Mouse (Mus musculus) hindbrain, embryonic 14.5 days (tissue): ENCODE measurements at regions not wholly inside any gene's neighbourhood (a gene's known extent, or its start where the extent isn't known, plus 50 kb on each side); places are given as distances from the start of the nearest gene placed in this dataset.

Source experiments
- ATAC-seq: fragments of 200-750 bp; cut with Nextera tagmentation; 2 replicates; pipeline ENCODE4 v1.8.0; 2017; ENCODE audit warnings: moderate number of reproducible peaks, mild to moderate bottlenecking, moderate TSS enrichment, moderate library complexity; ENCODE audit not compliant: low FRiP score
- DNase-seq: peaks from one replicate; pipeline ENCODE4 v3.0.0-alpha.2; 2015; ENCODE audit warnings: low spot score
- H3K27ac ChIP-seq: fragments of 300-500 bp; sonication (generic); 2 replicates; pipeline ENCODE4 v1.5.1; 2014; ENCODE audit warnings: mild to moderate bottlenecking, moderate library complexity
- H3K27me3 ChIP-seq: fragments of 300-500 bp; sonication (generic); 2 replicates; pipeline ENCODE4 v1.6.1; 2014; ENCODE audit warnings: mild to moderate bottlenecking, low read length, mixed read lengths; ENCODE audit not compliant: control insufficient read depth, insufficient read depth
- H3K36me3 ChIP-seq: fragments of 300-500 bp; sonication (generic); replicated peaks from 2 replicates; pipeline ENCODE4 v1.6.1; 2014; ENCODE audit not compliant: control insufficient read depth, insufficient read depth
- H3K4me1 ChIP-seq: fragments of 300-500 bp; sonication (generic); replicated peaks from 2 replicates; pipeline ENCODE4 v1.6.1; 2014; ENCODE audit warnings: antibody characterized with exemption, low read length, mixed read lengths; ENCODE audit not compliant: control insufficient read depth, insufficient read depth
- H3K4me2 ChIP-seq: fragments of 300-500 bp; sonication (generic); replicated peaks from 2 replicates; pipeline ENCODE4 v1.6.1; 2014; ENCODE audit warnings: mild to moderate bottlenecking, moderate library complexity
- H3K4me3 ChIP-seq: fragments of 300-500 bp; sonication (generic); replicated peaks from 2 replicates; pipeline ENCODE4 v1.5.1; 2014; ENCODE audit warnings: mild to moderate bottlenecking, low read length
- H3K9ac ChIP-seq: fragments of 300-500 bp; sonication (generic); 2 replicates; pipeline ENCODE4 v1.6.1; 2014
- H3K9me3 ChIP-seq: fragments of 300-500 bp; sonication (generic); 2 replicates; pipeline ENCODE4 v1.6.1; 2016; ENCODE audit warnings: low read length; ENCODE audit not compliant: control insufficient read depth
- WGBS: fragments of 180-500 bp; shearing (Covaris S2); extraction: QIAGEN DNeasy Blood & Tissue Kit; methylation state at CpG from one replicate; pipeline ENCODE4 v1.1.7; 2014; 5-methylcytosine and 5-hydroxymethylcytosine counted together

DNA sequence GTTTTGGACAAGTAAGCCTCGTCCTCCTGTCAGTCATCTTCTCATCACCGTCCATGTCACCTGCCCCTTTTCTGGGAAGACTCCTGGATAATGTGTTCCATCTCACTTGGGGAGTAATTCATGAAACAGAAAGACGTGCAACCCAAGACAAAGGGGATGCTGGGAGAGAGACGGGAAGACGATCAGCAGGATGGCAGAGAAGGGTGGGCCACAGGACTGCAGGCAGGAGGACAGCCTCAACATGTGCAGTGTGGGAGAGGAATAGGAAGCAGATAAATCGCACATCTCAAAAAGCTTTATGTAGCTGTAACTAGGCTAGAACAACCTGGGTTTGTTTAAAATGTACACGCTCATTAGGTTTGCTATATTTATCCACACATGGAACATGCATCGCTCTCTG lies 133.4 kb upstream of the Npvf start:
- H3K36me3 ChIP-seq: no peaks in the 10 kb centered on the region
- DNase-seq: no peak
- no peak overlapping the region for H3K4me2 ChIP-seq
- no peaks in the 10 kb centered on the region for H3K27me3 ChIP-seq
- no peak overlapping the region for H3K4me3 ChIP-seq
- no peak for ATAC-seq
- H3K27ac ChIP-seq: no peak overlapping the region
- H3K4me1 ChIP-seq: peaks cover 14% of the 10 kb centered on the region
- no peaks in the 10 kb centered on the region for H3K9me3 ChIP-seq
- 94% methylated on average over 8 of the region's 8 CpGs for WGBS
- no peak overlapping the region for H3K9ac ChIP-seq

GRCm38 (mm10) chr6:50799963-50800362 lies 145.7 kb upstream of the Npvf start:
- Histone ChIP-seq H3K27me3 (no peaks in the 10 kb centered on the region), H3K4me1 (peaks cover 14% of the 10 kb centered on the region), H3K36me3 (no peaks in the 10 kb centered on the region), H3K9me3 (no peaks in the 10 kb centered on the region), H3K4me2 (no peak overlapping the region), H3K4me3 (no peak overlapping the region), H3K9ac (no peak overlapping the region), H3K27ac (no peak overlapping the region)
- ATAC-seq: no peak
- no peak for DNase-seq
- WGBS: 52% methylated on average over 4 of the region's 4 CpGs

- Histone ChIP-seq H3K4me1 (peaks cover 18% of the 10 kb centered on the region), H3K4me3 (no peak overlapping the region), H3K9me3 (no peaks in the 10 kb centered on the region), H3K9ac (peak overlapping the region; percentile 2; the same call in 1 of the 2 replicates), H3K36me3 (no peaks in the 10 kb centered on the region), H3K27ac (peak overlapping the region; percentile 70), H3K4me2 (no peak overlapping the region), H3K27me3 (no peaks in the 10 kb centered on the region)
- ATAC-seq (no peak), DNase-seq (peak; percentile 45)
- WGBS: 33% methylated on average over 7 of the region's 7 CpGs
Measured at GRCm38 (mm10) chr6:50802956-50803355, 148.7 kb upstream of the Npvf start.

DNA sequence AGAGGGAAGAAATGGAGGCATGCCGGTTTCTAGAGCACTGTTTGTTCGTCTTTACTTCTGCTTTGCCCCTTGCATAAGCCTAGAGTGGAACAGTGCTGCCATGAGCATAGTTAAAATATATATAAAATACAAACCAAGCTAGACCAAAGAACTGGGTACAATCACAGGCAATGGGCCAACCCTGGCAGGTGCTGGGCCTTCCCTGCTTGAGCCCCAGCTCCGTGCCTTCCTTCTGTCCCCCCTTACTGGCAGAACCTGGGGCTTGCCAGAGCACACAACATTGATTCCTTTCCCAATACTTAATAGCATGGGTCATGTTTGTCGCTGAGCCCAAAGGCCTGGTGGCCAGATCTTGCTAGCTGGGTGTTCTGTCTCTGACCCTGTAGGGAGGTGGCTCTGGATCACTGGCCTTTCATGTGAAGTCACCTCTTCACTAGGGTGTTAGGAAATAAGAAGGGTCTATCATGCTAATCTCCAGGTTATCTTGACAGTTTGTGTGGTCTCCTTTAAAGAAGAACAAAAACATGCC lies 150.3 kb upstream of the Npvf start:
- Histone ChIP-seq H3K27ac (no peak overlapping the region), H3K4me2 (no peak overlapping the region), H3K9ac (no peak overlapping the region), H3K4me3 (no peak overlapping the region), H3K36me3 (no peaks in the 10 kb centered on the region), H3K9me3 (no peaks in the 10 kb centered on the region), H3K27me3 (no peaks in the 10 kb centered on the region), H3K4me1 (peaks cover 24% of the 10 kb centered on the region)
- DNase-seq (no peak), ATAC-seq (no peak)
- 80% methylated on average over 4 of the region's 4 CpGs for WGBS

DNA sequence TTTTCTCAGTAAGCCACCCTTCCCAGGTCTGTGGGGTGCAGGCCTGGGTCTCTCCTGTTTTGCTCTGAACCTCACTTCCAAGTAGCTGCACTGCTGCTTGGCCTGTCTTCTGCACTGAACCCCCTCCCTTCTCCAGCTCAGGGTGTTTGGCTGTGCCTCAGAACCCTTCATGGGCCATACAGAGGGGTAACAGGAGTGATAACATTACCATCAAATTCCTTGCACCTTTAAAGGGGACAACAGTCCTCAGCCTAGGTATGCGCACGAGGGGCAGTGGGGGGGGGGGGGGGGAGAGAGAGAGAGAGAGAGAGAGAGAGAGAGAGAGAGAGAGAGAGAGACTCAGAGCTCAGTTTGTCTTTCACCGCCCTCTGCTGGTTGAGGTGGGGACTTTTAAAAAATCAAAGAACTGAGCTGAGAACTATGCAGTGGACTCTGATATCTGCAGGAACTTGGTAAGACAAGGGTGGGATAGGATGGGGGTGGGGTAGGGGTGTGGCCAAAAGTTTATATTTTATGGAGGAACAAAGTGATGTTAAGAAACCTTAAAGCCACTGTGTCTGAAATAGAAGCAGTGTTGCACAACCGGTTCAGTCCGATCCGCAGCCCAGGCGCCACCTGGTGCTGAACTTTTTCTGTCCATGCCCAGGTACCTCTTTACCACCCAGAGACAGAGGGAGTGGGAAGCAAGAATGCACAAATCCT lies 152.3 kb upstream of the Npvf start:
- WGBS: 24% methylated on average over 7 of the region's 7 CpGs
- no peak overlapping the region for H3K4me3 ChIP-seq
- no peak overlapping the region for H3K9ac ChIP-seq
- DNase-seq (peak; percentile 70), ATAC-seq (peak; percentile 65; the same call in 1 of the 2 replicates)
- H3K9me3 ChIP-seq: no peaks in the 10 kb centered on the region
- H3K27me3 ChIP-seq: no peaks in the 10 kb centered on the region
- H3K27ac ChIP-seq: no peak overlapping the region
- H3K4me1 ChIP-seq: peaks cover 28% of the 10 kb centered on the region
- H3K36me3 ChIP-seq: no peaks in the 10 kb centered on the region
- no peak overlapping the region for H3K4me2 ChIP-seq

GRCm38 (mm10) chr6:50807187-50808012 lies 153.2 kb upstream of the Npvf start:
- ATAC-seq (peak; percentile 45; the same call in 1 of the 2 replicates), DNase-seq (peak; percentile 53)
- Histone ChIP-seq H3K27me3 (no peaks in the 10 kb centered on the region), H3K9me3 (no peaks in the 10 kb centered on the region), H3K4me1 (peaks cover 25% of the 10 kb centered on the region), H3K9ac (no peak overlapping the region), H3K27ac (no peak overlapping the region), H3K36me3 (no peaks in the 10 kb centered on the region), H3K4me3 (no peak overlapping the region), H3K4me2 (no peak overlapping the region)
- WGBS: 55% methylated on average over 19 of the region's 19 CpGs

DNA sequence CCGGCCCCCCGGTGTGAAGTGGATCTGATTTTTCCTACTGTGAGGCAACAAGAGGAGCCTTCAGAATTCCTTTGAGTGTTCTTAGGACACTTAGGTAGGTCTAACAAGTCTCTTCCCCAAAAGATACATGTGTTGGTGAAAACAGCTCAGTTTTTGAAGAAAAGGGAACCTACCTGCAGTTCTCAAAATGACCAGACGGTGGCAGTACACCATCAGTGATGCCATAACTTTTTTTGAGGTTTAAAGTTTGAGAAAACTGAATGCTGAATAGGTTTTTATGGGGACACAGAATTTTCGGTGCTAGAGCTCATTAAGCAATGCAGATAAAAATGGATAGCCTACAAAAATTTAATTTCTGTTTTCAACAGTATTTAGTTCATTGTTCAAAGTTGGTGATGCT lies 153.9 kb upstream of the Npvf start:
- Histone ChIP-seq H3K4me2 (no peak overlapping the region), H3K27ac (no peak overlapping the region), H3K9ac (no peak overlapping the region), H3K36me3 (no peaks in the 10 kb centered on the region), H3K9me3 (no peaks in the 10 kb centered on the region), H3K4me3 (no peak overlapping the region), H3K27me3 (no peaks in the 10 kb centered on the region), H3K4me1 (peaks cover 18% of the 10 kb centered on the region)
- 11% methylated on average over 4 of the region's 4 CpGs for WGBS
- DNase-seq: peak; percentile 94
- no peak for ATAC-seq

GRCm38 (mm10) chr6:50808811-50809668 lies 154.8 kb upstream of the Npvf start:
- Histone ChIP-seq H3K36me3 (no peaks in the 10 kb centered on the region), H3K4me1 (peaks cover 14% of the 10 kb centered on the region; the same call in 1 of the 2 replicates), H3K27me3 (no peaks in the 10 kb centered on the region), H3K27ac (no peak overlapping the region), H3K9me3 (no peaks in the 10 kb centered on the region), H3K4me3 (no peak overlapping the region), H3K9ac (no peak overlapping the region), H3K4me2 (no peak overlapping the region)
- ATAC-seq: no peak
- no peak for DNase-seq
- WGBS: 56% methylated on average over 24 of the region's 24 CpGs

DNA sequence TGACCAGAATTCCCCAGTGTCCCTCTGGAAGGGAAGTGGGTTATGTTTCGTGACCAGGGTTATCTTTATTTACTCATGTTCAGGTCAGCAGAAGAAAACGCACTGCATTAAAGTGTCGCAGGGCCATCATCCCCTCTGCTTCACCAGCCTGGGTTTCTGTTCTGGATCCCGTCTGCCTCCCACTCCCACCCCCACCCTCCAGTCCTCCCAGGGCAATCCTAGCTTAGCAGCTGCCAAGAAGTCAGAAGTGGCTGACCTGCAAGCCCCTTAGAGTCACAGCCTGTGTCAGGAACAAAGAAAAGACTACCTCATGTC lies 155.4 kb upstream of the Npvf start:
- H3K27me3 ChIP-seq: no peaks in the 10 kb centered on the region
- no peak overlapping the region for H3K4me2 ChIP-seq
- no peak overlapping the region for H3K9ac ChIP-seq
- H3K4me1 ChIP-seq: peaks cover 15% of the 10 kb centered on the region
- no peaks in the 10 kb centered on the region for H3K9me3 ChIP-seq
- H3K4me3 ChIP-seq: no peak overlapping the region
- DNase-seq (no peak), ATAC-seq (no peak)
- no peaks in the 10 kb centered on the region for H3K36me3 ChIP-seq
- no peak overlapping the region for H3K27ac ChIP-seq
- WGBS: 28% methylated on average over 4 of the region's 4 CpGs
